In genomic region chr16:18152769-18153445, GRCm38 (mm10) we compare ENCODE assay signal across 17 mouse cellular contexts. TPM values are rescaled to one million over a fixed set of nuclear protein-coding genes. Genes with fewer than 3 reads are reported as not detected.
DNase-seq lines count a peak whose midpoint lies in the region; TF ChIP-seq lines count a peak whose summit lies in the region.
"Had no signal": no experiment of that assay in that cellular context is flagged by ENCODE, and none has a peak within 500 bp of the region (broad histone marks: within the 10 kb centered on the region; RNA-seq: fewer than 3 reads in every experiment).

No protein-coding gene starts in this region.

- WGBS in heart, embryonic 10.5 days = 82% methylated on average over 9 of the region's 9 CpGs
- 91% methylated on average over 9 of the region's 9 CpGs for WGBS in heart, adult 2 months

- peaks cover 65% of the 10 kb centered on the region for H3K4me1 ChIP-seq in heart, embryonic 10.5 days
- no peaks in the 10 kb centered on the region for H3K4me1 ChIP-seq in heart, adult 2 months (ENCODE audit: control insufficient read depth, insufficient read depth, low read length)
- H3K4me1 ChIP-seq: liver, embryonic 15.5 days had no signal

- H3K9me3 ChIP-seq in heart, embryonic 10.5 days = no peaks in the 10 kb centered on the region
- H3K9me3 ChIP-seq: G1E; hindbrain, embryonic 13.5 days; kidney, embryonic 15.5 days; limb, embryonic 13.5 days; liver, embryonic 15.5 days; midbrain, embryonic 15.5 days had no signal

- no peak for DNase-seq in heart, embryonic 10.5 days (ENCODE audit: low spot score)
- DNase-seq in heart, adult 2 months = no peak
- peak; percentile 75 for DNase-seq in right cerebral cortex, adult 18-20 months
- DNase-seq in right cerebral cortex, postnatal 4 days = no peak
- peak; percentile 51 to 89 for DNase-seq in left cerebral cortex, postnatal 25 days (ENCODE audit: low spot score in 2 of 2)
- DNase-seq in urinary bladder, postnatal 10 days (ENCODE audit: low spot score) = no peak
- DNase-seq in adrenal gland, adult 18-20 months (ENCODE audit: low spot score in 2 of 2) = no peak
- DNase-seq: gastrocnemius, postnatal 10 days; heart, postnatal 10 days; lung, postnatal 10 days; thymus, postnatal 36 days had no signal

- intact Hi-C loops in heart, adult 2 months (cut with DNase I) = no loop called here
- intact Hi-C loops in left cerebral cortex, postnatal 25 days (cut with DNase I) = loop anchor here (1.0 kb wide), 1 partner anchor 22 kb away; no protein-coding TSS in a partner anchor

- no peaks in the 10 kb centered on the region for H3K79me2 ChIP-seq in heart, adult 2 months (replicated peaks; ENCODE audit: control insufficient read depth, insufficient read depth, low read length)

- no peak overlapping the region for H3K4me3 ChIP-seq in heart, embryonic 10.5 days
- no peak overlapping the region for H3K4me3 ChIP-seq in heart, adult 2 months
- H3K4me3 ChIP-seq: hindbrain, embryonic 13.5 days; kidney, embryonic 15.5 days; limb, embryonic 13.5 days; liver, embryonic 15.5 days; midbrain, embryonic 15.5 days had no signal

- H3K36me3 ChIP-seq in heart, embryonic 10.5 days = no peaks in the 10 kb centered on the region
- H3K36me3 ChIP-seq in heart, adult 2 months (ENCODE audit: control insufficient read depth, insufficient read depth, low read length) = no peaks in the 10 kb centered on the region
- H3K36me3 ChIP-seq: G1E; kidney, embryonic 15.5 days; limb, embryonic 13.5 days; liver, embryonic 15.5 days had no signal

- peak overlapping the region; percentile 7; the same call in 1 of the 2 replicates for H3K27ac ChIP-seq in heart, embryonic 10.5 days
- H3K27ac ChIP-seq in heart, adult 2 months = no peak overlapping the region
- H3K27ac ChIP-seq: hindbrain, embryonic 13.5 days; kidney, embryonic 15.5 days; liver, embryonic 15.5 days; midbrain, embryonic 15.5 days had no signal

- no peak for TF ChIP-seq POLR2A in heart, adult 2 months (IDR thresholded peaks at IDR 0.05; ENCODE audit: insufficient read depth, low read depth, low read length)

- H3K27me3 ChIP-seq in heart, embryonic 10.5 days (ENCODE audit: insufficient read depth, poor library complexity, severe bottlenecking) = peaks cover 72% of the 10 kb centered on the region
- no peaks in the 10 kb centered on the region for H3K27me3 ChIP-seq in heart, adult 2 months (ENCODE audit: control insufficient read depth, insufficient read depth, low read length)
- H3K27me3 ChIP-seq: hindbrain, embryonic 13.5 days; kidney, embryonic 15.5 days; limb, embryonic 13.5 days; liver, embryonic 15.5 days; midbrain, embryonic 15.5 days had no signal

- H3K9ac ChIP-seq in heart, adult 2 months (ENCODE audit: low read depth, low read length) = no peak overlapping the region
- H3K9ac ChIP-seq: hindbrain, embryonic 13.5 days; kidney, embryonic 15.5 days; limb, embryonic 13.5 days; liver, embryonic 15.5 days; midbrain, embryonic 15.5 days had no signal

- no peak for TF ChIP-seq EP300 in heart, adult 2 months (IDR thresholded peaks at IDR 0.05; ENCODE audit: insufficient read depth, low read depth, low read length)

- no peak for TF ChIP-seq CTCF in heart, adult 2 months (IDR thresholded peaks at IDR 0.05)

RNA-seq across cellular contexts. Expression of gene Rtn4r, which starts 25.5 kb away (rescaled TPM):
- polyA plus RNA-seq in heart, embryonic 10.5 days (2016; fragmentation: Nextera tagmentation; extraction: Ambion mirVana) = 0.31 and 0.79 TPM in 2 replicates
- 1 to 10 TPM; 2.3 to 9.8 TPM for total RNA-seq in heart, adult 2 months (2021)
- polyA plus RNA-seq in heart, adult 2 months (2012; rRNA removed) = 31.9 and 57.8 TPM in 2 replicates
- 100 to 1,000 TPM; 119 to 138 TPM for total RNA-seq in left cerebral cortex, postnatal 25 days (2021)
- under 1 TPM; 0.20 to 0.26 TPM for total RNA-seq in adrenal gland, adult 18-20 months (2021)
- polyA plus RNA-seq: G1E had no signal

Comparison
In these comparisons a context has a peak if more than half of its experiments do, and no peak if none do; other contexts are left out.
1. DNase-seq: peak in right cerebral cortex, adult 18-20 months (single experiment) and left cerebral cortex, postnatal 25 days (2 of 2); none in heart, embryonic 10.5 days (single experiment), heart, adult 2 months (0 of 2), right cerebral cortex, postnatal 4 days (single experiment), urinary bladder, postnatal 10 days (single experiment) and adrenal gland, adult 18-20 months (0 of 2).
2. RNA of gene Rtn4r, which starts 25.5 kb away (total RNA-seq): 119 to 138 TPM in left cerebral cortex, postnatal 25 days; 2.3 to 9.8 TPM in heart, adult 2 months and 0.20 to 0.26 TPM in adrenal gland, adult 18-20 months; every median in the first group is over 10 times any median in the second.